Mouse (Mus musculus) adrenal gland, adult (tissue): ENCODE results near the gene Nox3.

ENCODE experiments used
- DNase-seq, 2 experiments: peaks; one replicate each; pipeline ENCODE4 v3.0.0; 2022 to 2023; ENCODE audit warnings: low spot score in 1 of 2; ENCODE audit not compliant: inconsistent age in 2 of 2

The Nox3 gene

GRCm38 (mm10) chr17:3696161-3696560 is at the start of gene Nox3:
Gene Nox3, minus strand, starts transcription at chr17:3696261.
- DNase-seq, result no peak

- DNase-seq, result no peak
Observed at GRCm38 (mm10) chr17:3744402-3744801, 48.3 kb upstream of the Nox3 start.

- peak; percentile 39 to 87 for DNase-seq
Observed at GRCm38 (mm10) chr17:3736936-3737335, 40.9 kb upstream of the Nox3 start.

GRCm38 (mm10) chr17:3734286-3734685 is 38.2 kb upstream of the Nox3 start:
- DNase-seq, result peak; percentile 48 to 82

- DNase-seq, result no peak
Observed at GRCm38 (mm10) chr17:3705350-3705930, 9.4 kb upstream of the Nox3 start.

- DNase-seq, result peak; percentile 57 to 76
Observed at GRCm38 (mm10) chr17:3702320-3702719, 6.3 kb upstream of the Nox3 start.

GRCm38 (mm10) chr17:3692817-3693216 is 3.2 kb downstream of the Nox3 start:
- no peak for DNase-seq

GRCm38 (mm10) chr17:3690499-3691258 is 5.4 kb downstream of the Nox3 start:
- DNase-seq, result peak in 1 of 2 experiments; percentile 30

- DNase-seq, result no peak
Observed at GRCm38 (mm10) chr17:3683662-3684061, 12.4 kb downstream of the Nox3 start.

- no peak for DNase-seq
Observed at GRCm38 (mm10) chr17:3669226-3669625, 26.8 kb downstream of the Nox3 start.

GRCm38 (mm10) chr17:3667287-3667686 is 28.8 kb downstream of the Nox3 start:
- no peak for DNase-seq

- peak; percentile 22 to 62 for DNase-seq
Observed at GRCm38 (mm10) chr17:3665321-3665720, 30.7 kb downstream of the Nox3 start.

GRCm38 (mm10) chr17:3659497-3659896 is 36.6 kb downstream of the Nox3 start:
- no peak for DNase-seq

GRCm38 (mm10) chr17:3650377-3650776 is 45.7 kb downstream of the Nox3 start:
- DNase-seq, result no peak

GRCm38 (mm10) chr17:3643582-3643981 is 52.5 kb downstream of the Nox3 start:
- DNase-seq, result no peak

- peak; percentile 24 to 50 for DNase-seq
Observed at GRCm38 (mm10) chr17:3641456-3641855, 54.6 kb downstream of the Nox3 start.

GRCm38 (mm10) chr17:3638757-3639156 is 57.3 kb downstream of the Nox3 start:
- no peak for DNase-seq

- DNase-seq, result no peak
Observed at GRCm38 (mm10) chr17:3632501-3632900, 63.6 kb downstream of the Nox3 start.

GRCm38 (mm10) chr17:3616329-3617216 is 79.5 kb downstream of the Nox3 start:
- no peak for DNase-seq

GRCm38 (mm10) chr17:3615553-3615952 is 80.5 kb downstream of the Nox3 start:
- DNase-seq, result no peak

- no peak for DNase-seq
Observed at GRCm38 (mm10) chr17:3611781-3612075, 84.3 kb downstream of the Nox3 start.
